Mouse (Mus musculus) heart, embryonic 16.5 days (tissue): ENCODE data around the gene Cmss1. TPM values are rescaled to one million over a fixed set of nuclear protein-coding genes. Genes with fewer than 3 reads are reported as not detected.

Experiments used
- ATAC-seq: fragments of 200-750 bp; cut with Nextera tagmentation; replicated peaks from 2 replicates; pipeline ENCODE4 v1.8.0; 2017; ENCODE audit warnings: moderate number of reproducible peaks; ENCODE audit not compliant: insufficient read depth, low FRiP score; ENCODE audit errors: extremely low read depth
- H3K27ac ChIP-seq: fragments of 300-500 bp; sonication (generic); 2 replicates; pipeline ENCODE4 v1.5.1; 2014; ENCODE audit warnings: mild to moderate bottlenecking, low read length, control low read depth, moderate library complexity
- H3K27me3 ChIP-seq: fragments of 300-500 bp; sonication (generic); 2 replicates; pipeline ENCODE4 v1.6.1; 2014; ENCODE audit warnings: low read length, mixed read lengths; ENCODE audit not compliant: control insufficient read depth, insufficient read depth
- H3K36me3 ChIP-seq: fragments of 300-500 bp; sonication (generic); 2 replicates; pipeline ENCODE4 v1.6.1; 2014; ENCODE audit not compliant: control insufficient read depth, insufficient read depth
- H3K4me1 ChIP-seq: fragments of 300-500 bp; sonication (generic); 2 replicates; pipeline ENCODE4 v1.6.1; 2014; ENCODE audit warnings: low read length, mixed read lengths; ENCODE audit not compliant: control insufficient read depth, insufficient read depth
- H3K4me2 ChIP-seq: fragments of 300-500 bp; sonication (generic); 2 replicates; pipeline ENCODE4 v1.6.1; 2014; ENCODE audit warnings: low read depth, mild to moderate bottlenecking, control low read depth, low read length
- H3K4me3 ChIP-seq: fragments of 300-500 bp; sonication (generic); 2 replicates; pipeline ENCODE4 v1.5.1; 2014; ENCODE audit warnings: mild to moderate bottlenecking, control low read depth, low read length
- H3K9ac ChIP-seq: fragments of 300-500 bp; sonication (generic); 2 replicates; pipeline ENCODE4 v1.6.1; 2014; ENCODE audit warnings: low read length, control low read depth
- H3K9me3 ChIP-seq: fragments of 300-500 bp; sonication (generic); replicated peaks from 2 replicates; pipeline ENCODE4 v1.6.1; 2016; ENCODE audit warnings: low read length; ENCODE audit not compliant: control insufficient read depth
- WGBS: fragments of 180-500 bp; shearing (Covaris S2); extraction: QIAGEN DNeasy Blood & Tissue Kit; methylation state at CpG from one replicate; pipeline ENCODE4 v1.1.7; 2014; 5-methylcytosine and 5-hydroxymethylcytosine counted together
- polyA plus RNA-seq: library from polyadenylated mRNA; unstranded; fragments of >200 nt; fragmentation: Nextera tagmentation; extraction: Ambion mirVana; gene quantifications from 2 replicates; pipeline ENCODE4 v1.2.1, GENCODE M21; 2015

Cmss1 gene
- polyA plus RNA-seq, 1 experiment from 2014 or later, result 39.5 TPM

DNA sequence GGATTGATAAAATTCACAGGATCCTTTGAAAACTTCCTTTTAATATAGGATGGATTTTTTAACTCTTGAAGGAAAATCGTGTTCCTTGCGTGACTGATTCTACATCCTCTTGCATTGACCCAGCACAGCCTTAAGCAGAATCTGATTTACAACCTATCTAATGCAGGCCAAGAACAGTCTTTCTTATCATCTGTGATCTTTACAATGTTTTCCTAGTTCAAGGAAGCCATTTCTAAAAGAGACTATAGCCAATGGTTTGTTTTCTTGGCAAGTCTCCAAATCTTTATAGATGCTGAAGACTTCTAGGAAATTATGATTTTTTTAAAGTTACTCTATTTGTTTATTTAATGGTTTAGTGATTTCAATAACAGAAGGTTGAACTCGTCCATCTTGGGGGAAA is 234.5 kb downstream of the Cmss1 start:
- Histone ChIP-seq H3K9ac (no peak overlapping the region), H3K27me3 (no peaks in the 10 kb centered on the region), H3K4me1 (peaks cover 4% of the 10 kb centered on the region; the same call in 1 of the 2 replicates), H3K9me3 (no peaks in the 10 kb centered on the region), H3K36me3 (no peaks in the 10 kb centered on the region), H3K4me3 (no peak overlapping the region), H3K27ac (no peak overlapping the region), H3K4me2 (no peak overlapping the region)
- WGBS, result 79% methylated on average over 3 of the region's 3 CpGs
- no peak for ATAC-seq

DNA sequence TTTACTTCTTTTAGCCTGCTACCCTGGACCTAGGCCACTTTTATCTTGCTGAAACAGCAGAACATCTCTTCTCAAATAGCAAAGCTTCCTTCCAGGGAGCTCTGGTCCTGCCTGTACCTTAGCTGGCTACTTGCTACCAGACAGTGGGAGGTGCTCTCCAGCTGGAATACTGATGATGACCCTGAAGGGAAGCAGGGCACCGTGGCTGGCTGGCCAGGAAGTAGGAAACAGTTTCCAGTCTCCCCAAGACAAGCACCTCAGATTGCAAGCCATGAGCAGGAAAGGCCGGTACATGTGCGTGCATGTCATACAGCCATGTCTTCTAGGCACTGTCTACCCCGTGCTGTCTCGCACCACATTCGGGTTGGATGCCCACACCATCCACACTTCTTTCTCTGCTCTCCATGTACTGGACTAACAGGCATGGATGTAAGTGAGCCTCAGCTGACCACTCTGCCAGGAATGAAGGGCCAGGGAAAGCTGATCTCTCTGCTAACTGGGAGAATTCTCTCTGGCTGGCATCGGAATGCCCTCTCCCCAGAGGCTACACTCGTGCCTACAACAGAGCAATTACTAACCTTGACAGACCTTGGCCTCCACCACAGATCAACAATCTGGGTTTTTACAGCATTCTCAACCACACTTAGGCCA is 236.7 kb downstream of the Cmss1 start:
- H3K4me3 ChIP-seq, result no peak overlapping the region
- no peak overlapping the region for H3K27ac ChIP-seq
- WGBS, result 66% methylated on average over 8 of the region's 8 CpGs
- no peak overlapping the region for H3K4me2 ChIP-seq
- H3K36me3 ChIP-seq, result no peaks in the 10 kb centered on the region
- H3K27me3 ChIP-seq, result no peaks in the 10 kb centered on the region
- 0 out of 2 replicates have a peak, but pooled peaks have one; percentile 28 for ATAC-seq
- H3K4me1 ChIP-seq, result peaks cover 4% of the 10 kb centered on the region; the same call in 1 of the 2 replicates
- no peak overlapping the region for H3K9ac ChIP-seq
- no peaks in the 10 kb centered on the region for H3K9me3 ChIP-seq

DNA sequence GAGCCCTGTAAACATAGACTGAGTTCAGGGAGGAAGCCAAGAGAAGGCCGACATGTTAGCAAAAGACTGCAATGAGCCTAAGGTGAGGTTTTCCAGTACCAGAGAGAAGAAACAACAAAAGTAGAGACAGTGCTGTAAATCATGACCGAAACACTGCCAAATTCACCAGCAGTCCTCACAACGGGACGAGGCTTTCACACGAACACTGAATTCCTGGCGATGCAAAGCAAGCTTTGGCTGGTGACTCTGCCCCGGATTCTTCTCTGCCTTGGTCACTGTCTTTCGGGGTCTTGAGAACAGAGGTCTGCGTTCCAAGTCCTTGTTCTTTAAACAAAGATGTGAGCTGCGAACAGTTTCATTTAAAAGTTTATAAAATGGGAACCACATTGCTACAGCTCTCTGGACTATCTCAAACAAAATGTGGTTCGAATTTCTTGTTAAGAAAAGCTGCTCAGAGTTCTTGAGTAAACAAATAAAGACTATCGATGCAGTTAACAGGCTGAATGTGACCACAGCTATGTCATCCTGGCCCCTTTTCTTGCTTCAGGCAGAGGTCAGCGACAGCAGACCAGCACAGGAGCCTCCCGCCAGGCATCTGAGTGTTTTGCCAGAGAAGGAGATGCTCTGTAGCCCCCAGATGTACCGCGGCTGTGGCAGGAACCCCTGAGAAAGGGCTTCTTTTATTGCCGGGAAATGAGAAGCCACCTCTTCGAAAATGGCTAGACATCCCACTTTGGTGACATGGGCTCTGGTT is 239.5 kb downstream of the Cmss1 start:
- peaks cover 9% of the 10 kb centered on the region; the same call in 1 of the 2 replicates for H3K4me1 ChIP-seq
- H3K9me3 ChIP-seq, result no peaks in the 10 kb centered on the region
- no peak overlapping the region for H3K27ac ChIP-seq
- no peak overlapping the region for H3K4me3 ChIP-seq
- H3K27me3 ChIP-seq, result no peaks in the 10 kb centered on the region
- ATAC-seq, result no peak
- 64% methylated on average over 18 of the region's 18 CpGs for WGBS
- no peak overlapping the region for H3K4me2 ChIP-seq
- no peaks in the 10 kb centered on the region for H3K36me3 ChIP-seq
- no peak overlapping the region for H3K9ac ChIP-seq

DNA sequence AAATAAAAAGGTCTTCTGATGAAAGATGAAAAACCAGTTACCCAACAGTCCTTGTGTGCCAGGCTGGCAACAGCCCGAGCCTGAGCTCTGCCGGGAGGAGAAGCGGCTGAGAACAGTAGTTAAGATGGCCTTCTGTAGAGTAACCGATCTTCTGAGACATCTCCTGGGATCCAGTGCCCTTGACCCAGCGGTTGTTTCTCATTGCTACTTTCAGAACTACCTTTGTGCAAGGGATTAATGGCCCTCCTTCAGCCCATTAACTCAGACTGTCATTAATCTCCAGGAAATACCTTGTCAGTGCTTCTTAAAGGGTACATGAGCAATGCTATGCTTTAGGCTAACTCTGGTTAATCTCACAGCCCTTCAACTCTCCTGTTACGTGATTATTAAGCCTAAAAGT is 240.5 kb downstream of the Cmss1 start:
- Histone ChIP-seq H3K4me3 (no peak overlapping the region), H3K4me2 (no peak overlapping the region), H3K36me3 (no peaks in the 10 kb centered on the region), H3K9me3 (no peaks in the 10 kb centered on the region), H3K4me1 (peaks cover 9% of the 10 kb centered on the region; the same call in 1 of the 2 replicates), H3K27ac (no peak overlapping the region), H3K27me3 (no peaks in the 10 kb centered on the region), H3K9ac (no peak overlapping the region)
- WGBS, result 79% methylated on average over 6 of the region's 6 CpGs
- ATAC-seq, result no peak

DNA sequence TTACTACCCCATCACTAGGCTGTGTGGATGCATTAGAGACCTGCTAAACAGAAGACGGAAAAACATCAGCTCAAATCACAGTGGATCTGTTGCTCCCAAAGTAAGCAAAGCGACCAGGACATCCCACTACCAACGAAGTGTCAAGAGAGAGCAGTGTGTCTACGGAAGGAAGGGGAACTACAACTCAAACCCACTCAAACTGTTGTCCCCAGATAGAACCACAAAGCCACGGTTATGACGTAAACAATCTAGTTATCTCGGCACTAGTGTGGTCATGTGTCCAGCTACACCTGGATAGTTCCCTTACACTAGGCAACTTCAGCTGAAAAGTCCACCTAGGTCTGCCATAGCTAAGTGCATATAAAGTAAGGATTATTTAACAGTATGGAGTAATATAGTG is 242.2 kb downstream of the Cmss1 start:
- Histone ChIP-seq H3K27me3 (no peaks in the 10 kb centered on the region), H3K4me2 (no peak overlapping the region), H3K4me3 (no peak overlapping the region), H3K9me3 (no peaks in the 10 kb centered on the region), H3K4me1 (0 out of 2 replicates have a peak, but pooled peaks cover 4% of the 10 kb centered on the region), H3K9ac (no peak overlapping the region), H3K36me3 (no peaks in the 10 kb centered on the region), H3K27ac (no peak overlapping the region)
- ATAC-seq, result no peak
- 74% methylated on average over 7 of the region's 7 CpGs for WGBS

DNA sequence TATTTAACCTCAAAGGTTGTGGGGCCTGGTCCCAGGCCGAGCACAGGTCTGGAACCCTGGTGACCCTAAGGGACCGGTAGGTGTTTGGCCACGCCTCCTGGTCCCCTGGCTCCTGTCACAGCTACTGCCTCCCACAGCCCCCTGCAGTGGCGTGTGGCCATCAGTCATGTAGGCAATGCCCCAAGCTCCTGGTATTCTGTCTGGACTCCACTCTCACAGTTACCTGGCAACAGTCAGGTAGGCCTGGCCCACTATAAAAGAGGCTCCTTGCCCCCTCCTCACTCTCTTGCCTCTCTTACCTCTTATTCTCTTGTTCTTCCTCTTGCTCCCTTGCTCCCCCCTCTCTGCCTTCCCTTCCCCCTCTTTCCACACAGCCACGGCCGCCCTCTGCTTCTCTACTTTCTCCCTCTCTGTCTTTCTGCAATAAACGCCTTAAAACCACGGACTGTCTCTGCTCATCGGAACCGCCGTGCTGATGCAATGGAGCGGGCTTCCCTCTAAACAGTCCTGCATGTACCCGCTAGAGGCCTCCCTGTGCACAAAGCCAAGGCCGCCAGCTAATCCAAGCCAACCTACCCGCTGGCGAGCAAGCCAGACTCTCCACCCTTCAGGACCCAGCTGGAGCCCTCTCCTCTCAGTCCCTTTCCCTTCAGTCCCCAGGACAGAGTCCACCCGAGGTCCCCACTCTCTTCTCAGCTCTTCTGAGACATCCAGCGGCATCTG is 243.8 kb downstream of the Cmss1 start:
- H3K4me2 ChIP-seq, result peak overlapping the region; percentile 57
- H3K4me3 ChIP-seq, result peak overlapping the region; percentile 25; the same call in 1 of the 2 replicates
- H3K9ac ChIP-seq, result peak overlapping the region; percentile 53; the same call in 1 of the 2 replicates
- no peaks in the 10 kb centered on the region for H3K36me3 ChIP-seq
- ATAC-seq, result peak; percentile 82; the same call in 1 of the 2 replicates
- 29% methylated on average over 18 of the region's 18 CpGs for WGBS
- 0 out of 2 replicates have a peak, but pooled peaks cover 4% of the 10 kb centered on the region for H3K4me1 ChIP-seq
- H3K27ac ChIP-seq, result no peak overlapping the region
- H3K9me3 ChIP-seq, result no peaks in the 10 kb centered on the region
- H3K27me3 ChIP-seq, result no peaks in the 10 kb centered on the region

DNA sequence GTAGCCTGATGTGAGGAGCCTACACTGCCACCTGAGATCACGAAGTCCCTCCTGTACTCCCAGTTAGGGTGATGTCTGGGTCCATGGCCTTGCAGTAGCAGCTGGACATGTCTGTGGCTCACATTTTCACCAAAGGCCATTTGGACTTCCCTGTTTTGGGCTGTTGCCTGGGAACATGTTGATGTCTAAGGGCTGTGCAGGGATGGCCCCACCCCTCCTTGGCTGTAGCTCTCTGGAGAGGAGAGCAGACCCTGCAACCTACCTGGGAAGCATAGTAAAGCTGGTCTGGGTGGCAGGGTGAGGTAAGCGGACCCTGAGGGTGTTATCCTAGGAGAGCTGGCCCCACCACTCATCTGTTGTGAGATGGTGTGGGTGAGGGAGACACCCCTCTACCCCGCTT is 245.9 kb downstream of the Cmss1 start:
- WGBS, result 90% methylated on average over 3 of the region's 3 CpGs
- Histone ChIP-seq H3K27me3 (no peaks in the 10 kb centered on the region), H3K36me3 (no peaks in the 10 kb centered on the region), H3K4me1 (peaks cover 16% of the 10 kb centered on the region), H3K9me3 (no peaks in the 10 kb centered on the region), H3K27ac (no peak overlapping the region), H3K4me2 (no peak overlapping the region), H3K4me3 (no peak overlapping the region), H3K9ac (no peak overlapping the region)
- no peak for ATAC-seq

DNA sequence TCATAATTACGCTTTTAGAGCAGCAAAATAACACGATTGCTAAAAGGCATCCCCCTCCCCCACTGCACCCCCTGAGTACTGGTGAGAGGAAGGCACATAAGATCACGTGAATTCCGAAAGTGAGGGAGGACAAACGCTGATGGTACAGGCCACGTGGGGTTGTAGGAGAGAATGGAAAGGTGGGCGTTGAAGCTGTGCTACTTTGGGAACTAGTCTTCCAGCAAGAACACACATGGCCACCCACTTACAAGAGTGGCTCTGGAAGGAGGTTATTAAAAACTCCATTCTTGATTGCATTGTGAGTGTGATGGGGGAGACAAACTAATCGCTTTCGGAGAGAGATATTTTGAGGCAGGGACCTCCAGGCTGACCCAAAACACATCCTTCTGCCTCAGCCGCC is 247.4 kb downstream of the Cmss1 start:
- Histone ChIP-seq H3K27me3 (no peaks in the 10 kb centered on the region), H3K4me2 (no peak overlapping the region), H3K36me3 (no peaks in the 10 kb centered on the region), H3K4me1 (peaks cover 20% of the 10 kb centered on the region), H3K27ac (no peak overlapping the region), H3K9me3 (no peaks in the 10 kb centered on the region), H3K9ac (no peak overlapping the region), H3K4me3 (no peak overlapping the region)
- ATAC-seq, result no peak
- WGBS, result 86% methylated on average over 10 of the region's 10 CpGs
